Mouse (Mus musculus): ENCODE measurements around the gene Haus7. TPM values are rescaled to one million over a fixed set of nuclear protein-coding genes. Genes with fewer than 3 reads are reported as not detected.
"Not testable (repeated sequence)": the region's sequence is repeated elsewhere in the genome, so short reads cannot be mapped to it uniquely, and the experiment has no call there.

The Haus7 gene
- polyA plus RNA-seq (2016; fragmentation: Nextera tagmentation; extraction: Ambion mirVana), result 48.4 and 51.3 TPM in 2 replicates

DNA sequence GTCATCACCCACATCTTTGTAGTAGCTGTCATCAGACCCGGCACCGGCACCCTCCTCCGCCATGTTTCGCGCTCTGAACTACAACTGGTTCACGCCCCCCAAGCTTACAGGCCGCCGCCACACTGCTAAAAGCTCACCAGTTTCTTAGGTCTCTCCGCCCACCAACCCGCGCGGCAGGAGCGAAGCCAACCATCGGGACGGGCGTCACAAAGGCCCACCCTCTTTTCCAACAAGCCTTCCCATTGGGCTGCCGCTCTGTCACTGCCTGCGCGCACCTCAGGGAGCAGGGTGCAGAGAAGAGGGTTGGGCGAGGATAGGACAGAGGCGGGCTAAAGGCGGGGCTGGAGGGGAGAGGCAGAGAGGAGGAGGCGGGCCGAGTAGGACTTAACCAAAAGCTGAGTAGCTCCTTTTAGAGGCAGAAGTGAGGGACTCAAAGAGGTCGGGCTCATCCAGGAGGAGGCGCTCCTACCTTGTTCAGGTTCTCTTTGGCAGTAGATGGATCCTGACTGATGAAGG is at the start of gene Haus7:
Gene Haus7 (minus strand): TSS at position 168 of the 516 bp plus-strand sequence.
- Histone ChIP-seq H3K27ac (peak within 1 kb of the TSS; percentile 20; the same call in 1 of the 2 replicates), H3K4me3 (peak within 1 kb of the TSS; percentile 66), H3K9ac (peak within 1 kb of the TSS; percentile 63), H3K36me3 (no peaks in the 10 kb centered on the region), H3K4me1 (peaks cover 11% of the 10 kb centered on the region; the same call in 1 of the 2 replicates), H3K27me3 (replicated peaks) (no peaks in the 10 kb centered on the region), H3K9me3 (replicated peaks) (no peaks in the 10 kb centered on the region), H3K4me2 (peak within 1 kb of the TSS; percentile 75)
- ATAC-seq, result peak; percentile 100
- WGBS (ENCODE audit: insufficient replicate concordance), result 5% methylated on average over 25 of the region's 26 CpGs

DNA sequence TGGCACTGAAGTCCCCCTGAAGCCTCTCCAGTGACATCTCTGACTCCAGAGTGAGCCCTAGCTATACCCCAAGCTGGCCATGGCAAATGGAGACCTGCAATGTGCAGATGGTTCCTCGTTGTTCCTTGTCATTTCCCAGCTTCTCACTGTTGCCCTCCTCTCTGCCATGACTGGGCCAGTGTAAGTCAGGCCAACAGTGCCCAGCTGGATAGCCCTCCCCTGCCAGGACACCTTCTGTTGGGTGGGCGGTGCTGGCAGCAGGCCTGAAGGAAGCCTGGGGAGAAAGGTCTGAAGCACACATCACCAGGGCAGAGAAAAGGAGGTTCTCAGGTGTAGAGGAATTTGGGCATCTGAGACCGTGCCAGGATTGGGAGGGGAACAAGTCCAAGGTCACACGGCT is 47.7 kb upstream of the Haus7 start:
- Histone ChIP-seq H3K4me3 (no peak overlapping the region), H3K27me3 (replicated peaks) (peaks cover 63% of the 10 kb centered on the region), H3K9me3 (replicated peaks) (no peaks in the 10 kb centered on the region), H3K27ac (no peak overlapping the region), H3K36me3 (no peaks in the 10 kb centered on the region), H3K4me2 (no peak overlapping the region), H3K9ac (no peak overlapping the region), H3K4me1 (no peaks in the 10 kb centered on the region)
- WGBS (ENCODE audit: insufficient replicate concordance), result 53% methylated on average over 4 of the region's 4 CpGs
- ATAC-seq, result no peak

DNA sequence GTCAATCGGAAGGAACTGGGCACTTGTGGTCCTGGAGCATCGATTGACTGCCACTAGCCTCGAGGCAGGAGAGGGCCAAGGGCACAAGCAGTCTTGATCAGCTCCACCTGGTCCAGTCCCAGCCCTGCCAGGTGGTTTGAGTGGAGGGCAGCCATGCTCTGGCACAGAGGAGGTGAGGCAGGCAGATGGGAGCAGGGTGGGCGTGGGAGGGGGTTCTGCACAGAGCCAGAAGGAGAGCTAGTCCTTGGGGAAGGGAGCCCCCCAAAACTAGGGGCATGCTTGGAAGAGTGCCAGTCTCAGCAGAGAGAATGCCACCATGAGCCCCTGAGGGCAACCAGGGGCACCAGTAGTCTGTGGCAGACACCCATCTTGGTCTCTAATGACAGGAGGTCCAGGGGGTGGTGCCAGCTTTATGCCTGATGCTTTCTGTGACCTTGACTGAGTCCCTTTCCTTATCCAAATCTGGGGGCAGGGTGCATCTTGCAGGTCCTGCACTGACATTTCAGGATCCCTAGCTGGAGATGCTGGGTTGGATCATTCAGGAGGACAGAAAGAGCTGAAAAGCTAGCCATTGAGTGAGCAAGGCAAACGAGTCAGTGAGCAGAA is 46.4 kb upstream of the Haus7 start:
- H3K27me3 ChIP-seq (replicated peaks), result peaks cover 70% of the 10 kb centered on the region
- H3K9me3 ChIP-seq (replicated peaks), result no peaks in the 10 kb centered on the region
- H3K36me3 ChIP-seq, result no peaks in the 10 kb centered on the region
- WGBS (ENCODE audit: insufficient replicate concordance), result 54% methylated on average over 5 of the region's 5 CpGs
- H3K27ac ChIP-seq, result no peak overlapping the region
- ATAC-seq, result no peak
- H3K4me2 ChIP-seq, result no peak overlapping the region
- no peak overlapping the region for H3K4me3 ChIP-seq
- H3K4me1 ChIP-seq, result no peaks in the 10 kb centered on the region
- no peak overlapping the region for H3K9ac ChIP-seq

DNA sequence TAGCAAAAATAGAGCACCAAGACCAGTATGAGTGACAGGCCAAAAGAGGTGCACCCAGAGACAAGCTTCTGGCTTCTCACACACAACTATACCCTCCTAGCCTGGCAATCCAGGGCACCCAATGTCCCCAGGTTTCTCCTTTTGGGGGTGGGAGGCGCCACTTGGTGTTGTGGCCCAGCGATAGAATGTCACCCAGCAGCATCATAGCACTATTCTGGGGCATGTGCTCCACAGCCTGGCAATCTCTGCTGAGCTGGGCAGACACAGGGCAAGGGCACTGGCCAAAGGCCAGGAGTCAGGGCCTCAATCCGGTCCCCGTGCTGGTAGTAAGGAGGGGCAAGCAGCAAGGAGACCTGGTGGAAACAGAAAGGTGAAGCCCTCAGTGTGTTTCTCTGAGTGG is 37.9 kb upstream of the Haus7 start:
- Histone ChIP-seq H3K4me2 (no peak overlapping the region), H3K4me1 (no peaks in the 10 kb centered on the region), H3K27ac (no peak overlapping the region), H3K4me3 (no peak overlapping the region), H3K27me3 (replicated peaks) (peaks cover 44% of the 10 kb centered on the region), H3K36me3 (no peaks in the 10 kb centered on the region), H3K9ac (no peak overlapping the region), H3K9me3 (replicated peaks) (no peaks in the 10 kb centered on the region)
- ATAC-seq, result no peak
- 62% methylated on average over 3 of the region's 4 CpGs for WGBS (ENCODE audit: insufficient replicate concordance)

DNA sequence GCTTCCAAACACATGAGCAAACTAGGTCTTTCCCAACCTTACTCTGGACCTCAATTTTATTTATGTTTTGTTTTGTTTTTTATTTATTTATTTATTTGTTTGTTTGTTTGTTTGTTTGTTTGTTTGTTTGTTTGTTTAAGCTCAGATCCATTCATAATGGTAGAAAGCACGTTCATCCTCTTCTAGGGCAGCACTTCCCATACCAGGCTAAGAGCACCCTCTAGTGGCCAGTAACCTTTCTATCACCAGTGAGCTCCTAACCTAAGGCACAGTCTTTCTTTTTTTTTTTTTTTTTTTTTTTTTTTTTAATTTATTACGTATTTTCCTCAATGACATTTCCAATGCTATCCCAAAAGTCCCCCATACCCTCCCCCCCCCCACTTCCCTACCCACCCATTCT is 34.7 kb upstream of the Haus7 start:
- peaks cover 27% of the 10 kb centered on the region for H3K27me3 ChIP-seq (replicated peaks)
- H3K9me3 ChIP-seq (replicated peaks); H3K36me3 ChIP-seq; H3K4me2 ChIP-seq; H3K27ac ChIP-seq; H3K9ac ChIP-seq; H3K4me1 ChIP-seq; ATAC-seq; H3K4me3 ChIP-seq: not testable (repeated sequence)
- WGBS (ENCODE audit: insufficient replicate concordance), result 6% methylated on average over 1 of the region's 2 CpGs

DNA sequence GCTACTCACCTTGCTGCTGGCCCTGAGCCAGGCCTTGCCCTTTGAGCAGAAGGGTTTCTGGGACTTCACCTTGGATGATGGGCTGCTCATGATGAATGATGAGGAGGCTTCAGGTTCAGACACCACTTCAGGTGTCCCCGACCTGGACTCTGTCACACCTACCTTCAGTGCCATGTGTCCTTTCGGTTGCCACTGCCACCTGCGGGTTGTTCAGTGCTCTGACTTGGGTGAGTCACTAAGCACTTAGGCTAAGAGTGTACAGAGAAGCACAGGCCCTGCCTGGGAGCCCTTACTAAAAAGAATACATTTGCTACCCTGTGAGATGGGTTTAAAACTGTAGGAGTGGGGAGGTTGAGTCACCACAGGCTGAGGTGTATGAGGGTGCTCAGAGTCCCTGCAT is 32.0 kb upstream of the Haus7 start:
- Histone ChIP-seq H3K4me1 (no peaks in the 10 kb centered on the region), H3K4me3 (no peak overlapping the region), H3K9me3 (replicated peaks) (no peaks in the 10 kb centered on the region), H3K27me3 (replicated peaks) (peaks cover 27% of the 10 kb centered on the region), H3K4me2 (no peak overlapping the region), H3K9ac (no peak overlapping the region), H3K27ac (no peak overlapping the region), H3K36me3 (no peaks in the 10 kb centered on the region)
- no peak for ATAC-seq
- 64% methylated on average over 3 of the region's 3 CpGs for WGBS (ENCODE audit: insufficient replicate concordance)

DNA sequence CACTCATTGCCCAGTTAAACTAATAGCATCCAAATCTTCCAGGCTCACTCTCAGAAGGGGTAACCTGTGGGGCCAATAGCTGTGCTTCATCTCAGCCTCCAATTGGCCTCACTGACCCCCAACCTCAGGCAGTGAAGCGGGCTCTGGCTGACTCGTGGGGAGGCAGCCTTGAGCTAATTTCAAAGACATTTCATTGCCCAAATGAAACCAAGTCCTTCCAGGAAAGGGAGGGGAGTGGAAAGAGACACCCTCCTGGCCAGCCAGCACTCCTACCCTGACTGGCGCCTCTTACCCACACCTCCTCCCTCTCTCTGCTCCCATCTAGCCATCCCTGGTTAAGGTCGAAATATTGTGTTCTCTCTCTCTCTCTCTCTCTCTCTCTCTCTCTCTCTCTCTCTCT is 31.3 kb upstream of the Haus7 start:
- Histone ChIP-seq H3K9me3 (replicated peaks) (no peaks in the 10 kb centered on the region), H3K27me3 (replicated peaks) (peaks cover 31% of the 10 kb centered on the region), H3K4me3 (no peak overlapping the region), H3K4me1 (no peaks in the 10 kb centered on the region), H3K4me2 (no peak overlapping the region), H3K27ac (no peak overlapping the region), H3K36me3 (no peaks in the 10 kb centered on the region), H3K9ac (no peak overlapping the region)
- ATAC-seq, result no peak
- WGBS (ENCODE audit: insufficient replicate concordance), result 40% methylated on average over 4 of the region's 4 CpGs

DNA sequence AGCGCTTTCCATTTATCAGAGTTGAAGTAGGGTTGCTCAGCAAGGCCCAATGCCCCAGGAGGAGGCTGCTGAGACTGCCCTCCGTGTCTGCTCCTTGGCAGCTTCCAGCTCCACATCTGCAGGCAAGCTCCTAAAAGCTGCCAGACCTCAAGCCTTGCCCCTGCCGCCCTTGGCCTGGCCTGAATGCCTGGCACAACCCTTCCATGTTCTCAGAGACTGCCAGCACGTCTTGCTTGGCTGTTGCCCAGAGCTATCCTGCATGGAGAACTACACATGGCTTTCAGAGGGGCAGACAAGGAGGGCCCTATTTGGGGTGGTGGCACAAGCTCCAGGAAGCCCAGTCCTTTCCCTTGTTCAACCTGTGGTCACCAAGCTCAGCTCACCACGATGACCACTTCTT is 28.1 kb upstream of the Haus7 start:
- Histone ChIP-seq H3K4me2 (no peak overlapping the region), H3K9ac (no peak overlapping the region), H3K27me3 (replicated peaks) (peaks cover 62% of the 10 kb centered on the region), H3K9me3 (replicated peaks) (no peaks in the 10 kb centered on the region), H3K36me3 (no peaks in the 10 kb centered on the region), H3K27ac (no peak overlapping the region), H3K4me3 (no peak overlapping the region), H3K4me1 (no peaks in the 10 kb centered on the region)
- ATAC-seq, result no peak
- WGBS (ENCODE audit: insufficient replicate concordance), result 63% methylated on average over 5 of the region's 5 CpGs

DNA sequence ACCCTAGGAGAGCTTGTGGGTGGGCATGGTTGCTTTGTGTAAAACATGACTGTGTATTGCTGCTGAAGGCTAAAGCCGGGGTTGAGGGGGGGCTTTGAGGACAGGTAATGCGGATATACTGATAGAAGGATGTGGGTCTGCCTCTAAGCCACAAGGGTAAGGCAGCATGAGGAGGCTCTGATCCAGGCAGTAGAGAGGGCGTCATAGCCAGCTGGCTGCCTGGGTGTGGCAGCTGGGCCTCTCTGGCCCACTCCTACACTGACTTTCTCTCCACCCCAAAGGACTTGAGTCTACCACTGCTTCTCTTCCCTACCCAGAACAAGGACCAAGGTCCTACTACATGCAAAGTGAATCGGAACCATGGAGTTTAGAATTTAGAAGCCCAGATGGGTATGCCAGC is 26.0 kb upstream of the Haus7 start:
- ATAC-seq, result no peak
- H3K4me3 ChIP-seq, result no peak overlapping the region
- no peaks in the 10 kb centered on the region for H3K4me1 ChIP-seq
- H3K27me3 ChIP-seq (replicated peaks), result peaks cover 76% of the 10 kb centered on the region
- H3K9me3 ChIP-seq (replicated peaks), result no peaks in the 10 kb centered on the region
- WGBS (ENCODE audit: insufficient replicate concordance), result 65% methylated on average over 4 of the region's 4 CpGs
- no peak overlapping the region for H3K9ac ChIP-seq
- no peak overlapping the region for H3K27ac ChIP-seq
- H3K36me3 ChIP-seq, result no peaks in the 10 kb centered on the region
- H3K4me2 ChIP-seq, result 0 out of 2 replicates have a peak overlapping the region, but pooled peaks have one; percentile 36

DNA sequence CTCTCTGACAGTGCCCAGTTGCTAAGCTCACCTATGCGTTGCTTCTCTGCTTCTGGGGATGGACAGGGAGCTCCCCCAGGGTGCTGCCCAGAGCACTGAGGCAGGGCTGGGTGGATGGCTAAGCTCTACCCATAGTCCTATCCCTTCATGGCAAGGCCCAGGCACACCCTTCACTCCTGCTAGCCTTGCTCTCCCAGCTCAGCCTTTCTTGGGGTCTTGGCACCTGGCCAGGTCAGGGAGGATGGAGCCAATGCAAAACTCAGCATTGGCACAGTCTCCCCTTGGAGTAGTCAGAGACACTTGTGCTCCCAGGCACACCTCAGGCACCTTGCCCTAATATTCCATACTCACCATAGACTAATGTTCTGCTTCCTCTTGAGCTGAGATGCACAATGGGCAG is 25.2 kb upstream of the Haus7 start:
- no peaks in the 10 kb centered on the region for H3K36me3 ChIP-seq
- no peaks in the 10 kb centered on the region for H3K9me3 ChIP-seq (replicated peaks)
- H3K4me1 ChIP-seq, result no peaks in the 10 kb centered on the region
- peak overlapping the region; percentile 13 for H3K4me3 ChIP-seq
- peak overlapping the region; percentile 36 for H3K4me2 ChIP-seq
- 75% methylated on average over 1 of the region's 1 CpGs for WGBS (ENCODE audit: insufficient replicate concordance)
- no peak for ATAC-seq
- no peak overlapping the region for H3K27ac ChIP-seq
- H3K27me3 ChIP-seq (replicated peaks), result peaks cover 72% of the 10 kb centered on the region
- H3K9ac ChIP-seq, result no peak overlapping the region

DNA sequence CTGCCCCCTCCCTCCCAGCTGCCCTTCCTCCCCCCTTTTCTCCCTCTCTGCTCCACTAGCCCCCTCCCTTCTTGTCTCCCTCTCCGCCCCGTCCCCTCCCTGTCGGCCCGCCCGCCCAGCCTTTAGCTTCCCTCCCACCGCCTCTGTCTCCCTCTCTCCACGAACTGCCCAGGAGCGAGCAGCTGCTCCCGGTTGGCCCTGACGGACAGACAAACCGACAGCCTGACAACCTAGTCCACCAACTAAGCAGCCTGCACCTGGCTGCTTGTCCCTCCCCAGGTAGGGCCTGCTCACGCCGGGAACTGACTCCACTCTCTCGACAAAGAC is 24.6 kb upstream of the Haus7 start, which contains the start of gene Bgn:
Gene Bgn (plus strand): TSS at position 119 of the 327 bp plus-strand sequence.
- peak within 1 kb of the TSS; percentile 36 for H3K4me2 ChIP-seq
- H3K9me3 ChIP-seq (replicated peaks), result no peaks in the 10 kb centered on the region
- no peak within 1 kb of the TSS for H3K27ac ChIP-seq
- H3K9ac ChIP-seq, result no peak within 1 kb of the TSS
- H3K36me3 ChIP-seq, result no peaks in the 10 kb centered on the region
- no peak for ATAC-seq
- H3K4me1 ChIP-seq, result no peaks in the 10 kb centered on the region
- peaks cover 74% of the 10 kb centered on the region for H3K27me3 ChIP-seq (replicated peaks)
- H3K4me3 ChIP-seq, result peak within 1 kb of the TSS; percentile 13
- 23% methylated on average over 13 of the region's 14 CpGs for WGBS (ENCODE audit: insufficient replicate concordance)

DNA sequence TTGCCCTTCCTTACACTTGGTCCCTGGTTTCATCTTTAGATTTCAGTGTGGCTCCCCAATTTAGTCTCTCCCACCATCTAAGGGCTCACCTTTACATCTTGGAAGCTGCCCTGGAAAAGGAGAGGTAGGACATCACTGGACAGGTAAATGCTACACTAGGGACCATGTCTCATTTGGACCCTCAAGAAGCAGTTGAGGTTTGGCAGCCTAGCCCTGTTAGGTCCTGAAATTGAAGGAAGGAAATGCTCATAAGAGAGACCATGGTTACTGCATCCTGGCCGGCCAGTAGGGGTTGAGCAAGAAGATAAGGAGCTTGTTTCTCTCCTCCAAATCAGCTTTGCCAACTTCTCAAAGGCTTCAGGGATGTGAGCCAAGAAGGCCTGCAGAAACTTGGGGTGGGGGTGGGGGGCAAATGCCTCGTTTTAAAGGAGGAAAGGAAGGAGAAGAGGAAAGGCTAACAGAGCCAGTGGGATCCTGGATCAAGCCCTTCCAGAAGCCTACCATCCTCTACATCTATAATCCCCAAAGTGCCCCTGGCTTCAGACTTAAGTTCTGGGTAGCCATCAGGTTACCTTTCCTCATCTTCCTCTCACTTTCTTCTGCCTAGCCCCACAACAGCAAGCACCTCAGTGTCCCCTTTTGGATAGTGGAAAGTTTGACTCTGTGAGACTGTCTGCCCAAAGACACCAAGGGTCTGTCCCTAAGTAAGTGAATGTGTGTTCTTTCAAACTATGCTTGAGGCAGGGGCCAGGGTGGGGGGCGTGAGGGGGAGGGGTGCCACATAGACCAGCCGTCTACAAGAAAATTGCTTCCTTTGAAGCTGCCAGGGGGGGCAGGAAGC is 24.0 kb upstream of the Haus7 start:
- WGBS (ENCODE audit: insufficient replicate concordance), result 17% methylated on average over 4 of the region's 4 CpGs
- ATAC-seq, result no peak

More for the DNA sequence above, 24.0 kb upstream of the Haus7 start:
- H3K27me3 ChIP-seq (replicated peaks), result peaks cover 80% of the 10 kb centered on the region
- H3K4me1 ChIP-seq, result no peaks in the 10 kb centered on the region
- no peak overlapping the region for H3K9ac ChIP-seq
- no peaks in the 10 kb centered on the region for H3K9me3 ChIP-seq (replicated peaks)
- no peak overlapping the region for H3K27ac ChIP-seq
- no peak overlapping the region for H3K4me3 ChIP-seq
- H3K36me3 ChIP-seq, result no peaks in the 10 kb centered on the region
- peak overlapping the region; percentile 36; the same call in 1 of the 2 replicates for H3K4me2 ChIP-seq
